Mouse (Mus musculus): Measurements from ENCODE around the gene Nupl1. TPM values are rescaled to one million over a fixed set of nuclear protein-coding genes. Genes with fewer than 3 reads are reported as not detected.

Gene Nupl1
- total RNA-seq, 1 experiment: not detected

GRCm38 (mm10) chr14:60219886-60220285 is 31.3 kb downstream of the Nupl1 start:
- Histone ChIP-seq H3K27ac (ENCODE audit: insufficient read depth, low read depth, low read length, poor library complexity, severe bottlenecking) (no peak overlapping the region), H3K9ac (ENCODE audit: insufficient read depth, low read depth, low read length, poor library complexity, severe bottlenecking) (no peak overlapping the region), H3K4me3 (ENCODE audit: insufficient read depth in 1 of 2, low read depth in 1 of 2, low read length in 2 of 2, poor library complexity in 1 of 2, severe bottlenecking in 1 of 2) (no peak overlapping the region), H3K9me3 (ENCODE audit: control insufficient read depth, insufficient read depth, low read depth, low read length) (no peaks in the 10 kb centered on the region), H3K4me1 (ENCODE audit: control insufficient read depth in 2 of 2, insufficient read depth in 2 of 2, low read length in 2 of 2, poor library complexity in 1 of 2) (peaks cover 1 to 9% of the 10 kb centered on the region in 2 experiments; a peak in 3 of 4 replicates), H3K36me3 (ENCODE audit: control insufficient read depth, insufficient read depth, low read length, poor library complexity, severe bottlenecking) (peaks cover 5% of the 10 kb centered on the region)
- DNase-seq (ENCODE audit: low read depth, low spot score): no peak
- no peak for TF ChIP-seq CHD2 (IDR thresholded peaks at IDR 0.05; ENCODE audit: low read depth, low read length)
- TF ChIP-seq ZNF384 (IDR thresholded peaks at IDR 0.05; ENCODE audit: low read depth, low read length): no peak
- TF ChIP-seq MAFK (IDR thresholded peaks at IDR 0.05; ENCODE audit: insufficient read depth, low read depth, low read length): no peak
- TF ChIP-seq HCFC1 (IDR thresholded peaks at IDR 0.05; ENCODE audit: borderline replicate concordance, insufficient read depth, low read length): no peak
- in situ Hi-C loops (cut with MboI; ENCODE audit: low sequenced_read_pairs in 2 of 2, unreplicated experiment in 2 of 2): no loop called here

GRCm38 (mm10) chr14:60217616-60218015 is 33.6 kb downstream of the Nupl1 start:
- peak; percentile 30 for DNase-seq (ENCODE audit: low read depth, low spot score)
- in situ Hi-C loops (cut with MboI; ENCODE audit: low sequenced_read_pairs in 2 of 2, unreplicated experiment in 2 of 2): no loop called here
- TF ChIP-seq HCFC1 (IDR thresholded peaks at IDR 0.05; ENCODE audit: borderline replicate concordance, insufficient read depth, low read length): no peak
- 0 out of 2 replicates have a peak, but pooled peaks have one; percentile 28 for TF ChIP-seq ZNF384 (IDR thresholded peaks at IDR 0.05; ENCODE audit: low read depth, low read length)
- H3K4me1 ChIP-seq (ENCODE audit: control insufficient read depth in 2 of 2, insufficient read depth in 2 of 2, low read length in 2 of 2, poor library complexity in 1 of 2): peaks cover 1 to 9% of the 10 kb centered on the region in 2 experiments; a peak in 3 of 4 replicates
- no peak overlapping the region for H3K9ac ChIP-seq (ENCODE audit: insufficient read depth, low read depth, low read length, poor library complexity, severe bottlenecking)
- peaks cover 5% of the 10 kb centered on the region for H3K36me3 ChIP-seq (ENCODE audit: control insufficient read depth, insufficient read depth, low read length, poor library complexity, severe bottlenecking)
- no peaks in the 10 kb centered on the region for H3K9me3 ChIP-seq (ENCODE audit: control insufficient read depth, insufficient read depth, low read depth, low read length)
- H3K27ac ChIP-seq (ENCODE audit: insufficient read depth, low read depth, low read length, poor library complexity, severe bottlenecking): peak overlapping the region; percentile 62; the same call in 1 of the 2 replicates
- H3K4me3 ChIP-seq (ENCODE audit: insufficient read depth in 1 of 2, low read depth in 1 of 2, low read length in 2 of 2, poor library complexity in 1 of 2, severe bottlenecking in 1 of 2): no peak overlapping the region

GRCm38 (mm10) chr14:60216125-60216524 is 35.1 kb downstream of the Nupl1 start:
- Histone ChIP-seq H3K36me3 (ENCODE audit: control insufficient read depth, insufficient read depth, low read length, poor library complexity, severe bottlenecking) (peaks cover 2% of the 10 kb centered on the region), H3K27ac (ENCODE audit: insufficient read depth, low read depth, low read length, poor library complexity, severe bottlenecking) (no peak overlapping the region), H3K4me3 (ENCODE audit: insufficient read depth in 1 of 2, low read depth in 1 of 2, low read length in 2 of 2, poor library complexity in 1 of 2, severe bottlenecking in 1 of 2) (no peak overlapping the region), H3K9ac (ENCODE audit: insufficient read depth, low read depth, low read length, poor library complexity, severe bottlenecking) (no peak overlapping the region), H3K9me3 (ENCODE audit: control insufficient read depth, insufficient read depth, low read depth, low read length) (no peaks in the 10 kb centered on the region), H3K4me1 (ENCODE audit: control insufficient read depth in 2 of 2, insufficient read depth in 2 of 2, low read length in 2 of 2, poor library complexity in 1 of 2) (peaks cover 1 to 9% of the 10 kb centered on the region in 2 experiments; a peak in 3 of 4 replicates)
- no peak for DNase-seq (ENCODE audit: low read depth, low spot score)
- in situ Hi-C loops (cut with MboI; ENCODE audit: low sequenced_read_pairs in 2 of 2, unreplicated experiment in 2 of 2): no loop called here
- no peak for TF ChIP-seq CHD2 (IDR thresholded peaks at IDR 0.05; ENCODE audit: low read depth, low read length)
- TF ChIP-seq HCFC1 (IDR thresholded peaks at IDR 0.05; ENCODE audit: borderline replicate concordance, insufficient read depth, low read length): no peak
- TF ChIP-seq ZNF384 (IDR thresholded peaks at IDR 0.05; ENCODE audit: low read depth, low read length): no peak
- TF ChIP-seq MAFK (IDR thresholded peaks at IDR 0.05; ENCODE audit: insufficient read depth, low read depth, low read length): no peak
- no peak for TF ChIP-seq ZC3H11A (IDR thresholded peaks at IDR 0.05; ENCODE audit: borderline replicate concordance, low read depth, low read length)

- Histone ChIP-seq H3K9ac (ENCODE audit: insufficient read depth, low read depth, low read length, poor library complexity, severe bottlenecking) (no peak overlapping the region), H3K4me1 (ENCODE audit: control insufficient read depth in 2 of 2, insufficient read depth in 2 of 2, low read length in 2 of 2, poor library complexity in 1 of 2) (peaks cover 1 to 9% of the 10 kb centered on the region in 2 experiments; a peak in 3 of 4 replicates), H3K36me3 (ENCODE audit: control insufficient read depth, insufficient read depth, low read length, poor library complexity, severe bottlenecking) (peaks cover 2% of the 10 kb centered on the region), H3K9me3 (ENCODE audit: control insufficient read depth, insufficient read depth, low read depth, low read length) (no peaks in the 10 kb centered on the region), H3K4me3 (ENCODE audit: insufficient read depth in 1 of 2, low read depth in 1 of 2, low read length in 2 of 2, poor library complexity in 1 of 2, severe bottlenecking in 1 of 2) (no peak overlapping the region), H3K27ac (ENCODE audit: insufficient read depth, low read depth, low read length, poor library complexity, severe bottlenecking) (no peak overlapping the region)
- in situ Hi-C loops (cut with MboI; ENCODE audit: low sequenced_read_pairs in 2 of 2, unreplicated experiment in 2 of 2): no loop called here
- TF ChIP-seq ZNF384 (IDR thresholded peaks at IDR 0.05; ENCODE audit: low read depth, low read length) (no peak), HCFC1 (IDR thresholded peaks at IDR 0.05; ENCODE audit: borderline replicate concordance, insufficient read depth, low read length) (no peak), ZC3H11A (IDR thresholded peaks at IDR 0.05; ENCODE audit: borderline replicate concordance, low read depth, low read length) (no peak), MAFK (IDR thresholded peaks at IDR 0.05; ENCODE audit: insufficient read depth, low read depth, low read length) (no peak), CHD2 (IDR thresholded peaks at IDR 0.05; ENCODE audit: low read depth, low read length) (no peak)
- no peak for DNase-seq (ENCODE audit: low read depth, low spot score)
Observed at GRCm38 (mm10) chr14:60215000-60215399, 36.2 kb downstream of the Nupl1 start.

- no peak for DNase-seq (ENCODE audit: low read depth, low spot score)
- TF ChIP-seq MAFK (IDR thresholded peaks at IDR 0.05; ENCODE audit: insufficient read depth, low read depth, low read length) (no peak), HCFC1 (IDR thresholded peaks at IDR 0.05; ENCODE audit: borderline replicate concordance, insufficient read depth, low read length) (no peak), CHD2 (IDR thresholded peaks at IDR 0.05; ENCODE audit: low read depth, low read length) (no peak), ZC3H11A (IDR thresholded peaks at IDR 0.05; ENCODE audit: borderline replicate concordance, low read depth, low read length) (no peak), ZNF384 (IDR thresholded peaks at IDR 0.05; ENCODE audit: low read depth, low read length) (no peak)
- no peaks in the 10 kb centered on the region for H3K9me3 ChIP-seq (ENCODE audit: control insufficient read depth, insufficient read depth, low read depth, low read length)
- no peak overlapping the region for H3K4me3 ChIP-seq (ENCODE audit: insufficient read depth in 1 of 2, low read depth in 1 of 2, low read length in 2 of 2, poor library complexity in 1 of 2, severe bottlenecking in 1 of 2)
- peaks cover 2% of the 10 kb centered on the region for H3K36me3 ChIP-seq (ENCODE audit: control insufficient read depth, insufficient read depth, low read length, poor library complexity, severe bottlenecking)
- H3K9ac ChIP-seq (ENCODE audit: insufficient read depth, low read depth, low read length, poor library complexity, severe bottlenecking): no peak overlapping the region
- peaks cover 1 to 9% of the 10 kb centered on the region in 2 experiments; a peak in 3 of 4 replicates for H3K4me1 ChIP-seq (ENCODE audit: control insufficient read depth in 2 of 2, insufficient read depth in 2 of 2, low read length in 2 of 2, poor library complexity in 1 of 2)
- in situ Hi-C loops (cut with MboI; ENCODE audit: low sequenced_read_pairs in 2 of 2, unreplicated experiment in 2 of 2): no loop called here
- H3K27ac ChIP-seq (ENCODE audit: insufficient read depth, low read depth, low read length, poor library complexity, severe bottlenecking): no peak overlapping the region
Observed at GRCm38 (mm10) chr14:60214040-60214439, 37.2 kb downstream of the Nupl1 start.
